Mouse (Mus musculus) forebrain, embryonic 16.5 days (tissue): ENCODE measurements around the gene Naaladl2. TPM values are rescaled to one million over a fixed set of nuclear protein-coding genes. Genes with fewer than 3 reads are reported as not detected.

Experiments used
- ATAC-seq: fragments of 200-750 bp; cut with Nextera tagmentation; 2 replicates; pipeline ENCODE4 v1.8.0; 2017; ENCODE audit warnings: mild to moderate bottlenecking, moderate library complexity
- H3K27ac ChIP-seq: fragments of 300-500 bp; sonication (generic); 2 replicates; pipeline ENCODE4 v1.5.1; 2014; ENCODE audit warnings: low read length, control low read depth
- H3K27me3 ChIP-seq: fragments of 300-500 bp; sonication (generic); replicated peaks from 2 replicates; pipeline ENCODE4 v1.6.1; 2014; ENCODE audit warnings: low read length; ENCODE audit not compliant: control insufficient read depth, insufficient read depth
- H3K36me3 ChIP-seq: fragments of 300-500 bp; sonication (generic); 2 replicates; pipeline ENCODE4 v1.6.1; 2014; ENCODE audit not compliant: control insufficient read depth, insufficient read depth
- H3K4me1 ChIP-seq: fragments of 300-500 bp; sonication (generic); replicated peaks from 2 replicates; pipeline ENCODE4 v1.6.1; 2014; ENCODE audit warnings: low read length; ENCODE audit not compliant: control insufficient read depth, insufficient read depth
- H3K4me2 ChIP-seq: fragments of 300-500 bp; sonication (generic); 2 replicates; pipeline ENCODE4 v1.6.1; 2014; ENCODE audit warnings: mild to moderate bottlenecking, low read length, control low read depth
- H3K4me3 ChIP-seq: fragments of 300-500 bp; sonication (generic); replicated peaks from 2 replicates; pipeline ENCODE4 v1.5.1; 2014; ENCODE audit warnings: mild to moderate bottlenecking, low read length, control low read depth
- H3K9ac ChIP-seq: fragments of 300-500 bp; sonication (generic); replicated peaks from 2 replicates; pipeline ENCODE4 v1.6.1; 2014; ENCODE audit warnings: low read depth, low read length, control low read depth
- H3K9me3 ChIP-seq: fragments of 300-500 bp; sonication (generic); 2 replicates; pipeline ENCODE4 v1.6.1; 2016; ENCODE audit warnings: low read length; ENCODE audit not compliant: control insufficient read depth
- WGBS: fragments of 180-500 bp; shearing (Covaris S2); extraction: QIAGEN DNeasy Blood & Tissue Kit; methylation state at CpG from one replicate; pipeline ENCODE4 v1.1.7; 2014; 5-methylcytosine and 5-hydroxymethylcytosine counted together
- polyA plus RNA-seq: library from polyadenylated mRNA; unstranded; fragments of >200 nt; fragmentation: Nextera tagmentation; extraction: Ambion mirVana; gene quantifications from 2 replicates; pipeline ENCODE4 v1.2.1, GENCODE M21; 2015

Naaladl2 gene
- polyA plus RNA-seq, 1 experiment from 2014 or later: 0.10 TPM

DNA sequence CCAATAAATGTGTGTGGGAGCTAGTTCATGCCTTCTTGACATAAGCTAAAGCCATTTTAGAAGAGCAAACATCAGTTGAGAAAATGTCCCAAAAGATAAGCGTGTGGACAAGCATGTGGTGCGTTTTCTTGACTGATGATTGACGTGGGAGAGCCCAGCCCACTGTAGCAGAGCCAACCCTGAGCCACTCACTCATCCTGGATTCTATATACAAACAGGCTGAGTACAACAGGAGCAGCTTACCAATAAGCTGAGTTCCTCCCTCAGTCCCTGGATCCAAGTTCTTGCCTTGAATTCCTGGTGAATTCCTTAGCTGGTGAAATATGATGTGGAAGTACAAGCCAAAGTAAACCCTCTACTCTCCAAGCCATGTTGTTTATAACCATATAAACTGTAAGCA lies 395.0 kb downstream of the Naaladl2 start:
- 83% methylated on average over 3 of the region's 3 CpGs for WGBS
- H3K9ac ChIP-seq: no peak overlapping the region
- ATAC-seq: no peak
- H3K4me2 ChIP-seq: no peak overlapping the region
- H3K27ac ChIP-seq: no peak overlapping the region
- H3K36me3 ChIP-seq: no peaks in the 10 kb centered on the region
- H3K4me1 ChIP-seq: no peaks in the 10 kb centered on the region
- H3K9me3 ChIP-seq: no peaks in the 10 kb centered on the region
- H3K27me3 ChIP-seq: no peaks in the 10 kb centered on the region
- H3K4me3 ChIP-seq: no peak overlapping the region

DNA sequence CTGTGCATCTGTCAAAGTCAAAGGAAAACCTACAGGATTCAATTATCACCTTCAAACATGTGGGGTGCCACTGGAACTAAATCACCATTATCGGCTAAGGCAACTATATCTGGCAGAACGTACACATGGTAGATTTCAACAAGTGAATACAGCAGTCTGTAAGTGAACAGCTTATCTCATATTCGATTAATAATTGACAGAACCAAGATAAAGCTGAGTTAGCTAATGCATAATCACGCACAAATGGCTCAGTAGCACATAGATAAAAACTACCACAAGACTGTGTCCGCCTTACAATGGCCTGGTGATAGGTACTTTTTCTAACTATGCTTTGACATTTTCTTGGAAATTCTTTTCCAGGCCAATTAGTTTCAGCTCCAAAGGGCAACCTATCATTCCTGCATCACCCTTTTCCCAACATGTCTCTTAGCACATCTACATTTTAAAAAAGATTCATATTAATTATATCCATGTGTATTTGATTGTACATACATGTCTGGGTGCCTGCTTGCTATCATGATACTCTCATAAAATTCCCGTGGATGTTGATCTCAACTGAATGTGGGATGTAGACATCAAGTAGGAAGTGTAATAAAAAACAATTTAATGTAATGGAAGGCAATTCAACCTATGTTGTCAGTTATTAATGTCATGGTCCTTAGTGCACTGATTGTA lies 396.7 kb downstream of the Naaladl2 start:
- no peaks in the 10 kb centered on the region for H3K36me3 ChIP-seq
- WGBS: 88% methylated on average over 6 of the region's 6 CpGs
- no peak overlapping the region for H3K4me3 ChIP-seq
- H3K4me2 ChIP-seq: no peak overlapping the region
- H3K27ac ChIP-seq: no peak overlapping the region
- no peaks in the 10 kb centered on the region for H3K9me3 ChIP-seq
- H3K9ac ChIP-seq: no peak overlapping the region
- no peaks in the 10 kb centered on the region for H3K27me3 ChIP-seq
- no peak for ATAC-seq
- H3K4me1 ChIP-seq: no peaks in the 10 kb centered on the region

DNA sequence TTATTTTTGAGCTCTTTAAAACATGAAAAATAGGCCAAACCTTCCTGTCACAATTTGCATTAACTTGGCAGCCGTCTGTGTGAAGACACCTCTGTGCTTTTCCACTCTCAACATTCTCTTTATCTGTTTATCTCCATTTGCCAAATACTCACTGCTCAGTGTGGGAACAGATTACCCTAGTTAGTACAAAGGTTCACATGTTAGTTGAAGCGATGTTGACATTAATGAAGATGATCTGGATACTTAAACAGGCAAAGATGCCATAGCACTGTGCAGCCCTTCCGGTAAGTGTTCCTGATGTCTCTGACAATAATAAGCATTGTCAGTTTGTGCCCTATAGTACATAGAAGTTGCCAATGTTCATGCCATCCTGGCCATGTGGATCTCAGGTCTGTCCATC lies 400.1 kb downstream of the Naaladl2 start:
- no peak overlapping the region for H3K9ac ChIP-seq
- no peak overlapping the region for H3K4me2 ChIP-seq
- 81% methylated on average over 3 of the region's 3 CpGs for WGBS
- no peaks in the 10 kb centered on the region for H3K9me3 ChIP-seq
- ATAC-seq: no peak
- no peaks in the 10 kb centered on the region for H3K27me3 ChIP-seq
- H3K4me1 ChIP-seq: no peaks in the 10 kb centered on the region
- no peak overlapping the region for H3K4me3 ChIP-seq
- no peak overlapping the region for H3K27ac ChIP-seq
- H3K36me3 ChIP-seq: no peaks in the 10 kb centered on the region

DNA sequence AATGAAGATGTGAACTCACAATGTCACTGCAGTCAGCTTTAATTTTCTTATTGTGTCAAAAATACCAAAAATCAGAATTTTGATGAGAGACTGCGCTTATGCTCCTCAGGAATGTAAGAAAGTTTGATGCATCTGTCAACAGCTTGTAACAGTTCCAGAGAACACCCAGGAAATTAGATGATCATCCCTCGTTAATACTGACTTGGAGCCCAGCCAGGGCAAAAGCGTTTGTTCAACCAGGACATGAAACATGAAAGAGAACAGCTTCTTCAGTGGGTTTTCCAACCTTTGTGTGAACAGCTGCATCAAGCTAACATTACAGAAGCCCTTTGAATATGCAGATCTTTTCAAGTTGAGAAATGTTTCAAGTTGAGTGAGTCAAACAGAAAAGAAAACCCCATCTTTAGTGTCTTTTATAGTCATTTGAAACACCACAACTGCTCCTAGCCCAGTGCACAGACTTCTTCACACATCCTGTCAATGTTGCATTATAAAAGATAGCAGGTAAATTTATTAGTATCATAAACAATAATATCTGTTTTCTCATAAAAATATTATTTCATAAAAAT lies 424.8 kb downstream of the Naaladl2 start:
- Histone ChIP-seq H3K4me2 (no peak overlapping the region), H3K9ac (no peak overlapping the region), H3K4me3 (no peak overlapping the region), H3K36me3 (no peaks in the 10 kb centered on the region), H3K9me3 (no peaks in the 10 kb centered on the region), H3K4me1 (no peaks in the 10 kb centered on the region), H3K27ac (no peak overlapping the region), H3K27me3 (no peaks in the 10 kb centered on the region)
- WGBS: 24% methylated on average over 3 of the region's 3 CpGs
- ATAC-seq: peak; percentile 43; the same call in 1 of the 2 replicates

DNA sequence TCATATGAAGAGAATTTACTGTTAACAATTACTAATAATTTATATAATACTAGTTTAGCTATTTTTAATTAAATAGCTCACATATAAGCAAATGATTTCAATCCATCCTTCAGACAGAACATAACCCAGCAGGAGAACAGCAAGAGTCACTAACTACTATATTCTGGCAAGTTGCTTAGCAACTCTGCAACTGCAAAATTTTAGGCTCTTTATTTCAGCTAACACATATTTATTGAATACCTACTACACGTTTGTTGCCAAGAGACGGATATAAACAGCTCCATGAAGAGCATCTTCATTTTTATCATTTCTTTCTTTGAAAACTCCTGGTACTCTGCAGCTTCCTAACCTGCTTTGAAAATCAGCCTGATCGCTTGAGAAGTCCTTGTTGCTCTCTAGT lies 429.3 kb downstream of the Naaladl2 start:
- no peak overlapping the region for H3K9ac ChIP-seq
- no peak overlapping the region for H3K4me2 ChIP-seq
- H3K27ac ChIP-seq: no peak overlapping the region
- no peaks in the 10 kb centered on the region for H3K36me3 ChIP-seq
- WGBS: 68% methylated on average over 3 of the region's 3 CpGs
- no peak overlapping the region for H3K4me3 ChIP-seq
- H3K4me1 ChIP-seq: no peaks in the 10 kb centered on the region
- H3K27me3 ChIP-seq: no peaks in the 10 kb centered on the region
- H3K9me3 ChIP-seq: no peaks in the 10 kb centered on the region
- ATAC-seq: peak; percentile 45; the same call in 1 of the 2 replicates

DNA sequence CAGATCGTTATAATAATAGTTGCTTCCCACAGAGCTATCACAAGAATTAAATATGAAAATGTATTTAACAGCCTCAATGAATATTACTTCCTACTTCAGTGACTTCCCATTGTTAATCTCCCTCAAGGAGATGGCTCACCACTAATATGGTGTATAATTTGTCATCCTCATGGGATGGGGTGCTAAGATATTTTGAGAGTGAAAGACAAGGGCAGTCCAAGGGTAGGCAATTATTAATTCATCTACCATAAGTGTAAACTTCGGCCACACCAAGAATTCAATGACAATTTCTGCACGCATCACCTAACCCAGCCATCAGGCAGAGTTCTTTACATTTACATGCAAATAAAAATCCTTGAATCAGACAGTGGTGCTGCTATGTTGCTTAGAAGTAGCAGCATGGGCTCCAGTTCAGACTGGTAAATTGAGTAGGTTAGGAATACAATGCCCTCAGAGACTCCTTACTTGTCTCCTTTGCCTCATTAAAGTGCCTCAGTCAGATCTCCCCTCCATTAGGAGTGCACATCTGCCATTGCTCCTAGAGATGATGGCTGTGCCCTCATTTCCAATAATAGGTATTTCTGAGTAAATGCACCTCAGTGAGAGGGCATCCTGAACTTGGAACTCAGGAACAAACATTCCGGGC lies 438.2 kb downstream of the Naaladl2 start:
- Histone ChIP-seq H3K27me3 (no peaks in the 10 kb centered on the region), H3K4me2 (no peak overlapping the region), H3K9me3 (no peaks in the 10 kb centered on the region), H3K27ac (no peak overlapping the region), H3K9ac (no peak overlapping the region), H3K4me3 (no peak overlapping the region), H3K36me3 (no peaks in the 10 kb centered on the region), H3K4me1 (no peaks in the 10 kb centered on the region)
- WGBS: 63% methylated on average over 4 of the region's 4 CpGs
- ATAC-seq: no peak

DNA sequence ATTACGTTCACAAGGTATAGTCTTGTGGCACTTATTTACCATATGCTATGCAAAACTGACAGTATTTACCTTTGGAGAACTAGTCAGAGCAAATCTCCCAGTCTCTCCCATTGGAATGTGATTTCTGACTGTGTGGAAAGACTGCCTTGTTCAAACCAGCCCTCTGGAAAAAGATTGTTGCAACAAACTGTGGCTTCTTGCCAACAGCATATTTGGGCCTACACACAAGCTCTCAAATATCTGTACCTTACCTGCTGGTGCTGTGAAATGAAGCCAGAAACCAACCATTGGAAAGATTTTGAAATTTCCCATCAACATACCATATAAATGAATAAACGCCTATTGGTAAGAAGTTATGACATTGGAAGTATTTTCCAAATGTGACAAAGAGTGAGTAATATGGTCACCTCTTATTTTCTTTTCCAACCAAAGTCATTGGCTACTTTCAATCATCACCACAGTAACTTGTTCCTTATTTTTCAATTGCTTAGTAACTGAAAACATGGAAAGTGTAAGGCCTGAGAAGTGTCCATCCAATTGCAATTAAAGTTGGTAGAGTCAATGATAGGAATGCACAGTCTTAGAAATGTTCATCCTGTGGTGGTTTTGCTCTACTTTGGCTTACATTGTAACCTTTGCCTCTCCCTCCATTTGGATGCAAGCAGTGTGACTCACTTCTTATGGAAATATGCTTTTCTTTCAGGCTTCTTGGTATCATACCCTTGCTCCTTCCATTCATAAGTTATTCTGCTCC lies 453.7 kb downstream of the Naaladl2 start:
- Histone ChIP-seq H3K9me3 (no peaks in the 10 kb centered on the region), H3K9ac (no peak overlapping the region), H3K36me3 (no peaks in the 10 kb centered on the region), H3K4me2 (no peak overlapping the region), H3K4me3 (no peak overlapping the region), H3K27me3 (no peaks in the 10 kb centered on the region), H3K27ac (no peak overlapping the region), H3K4me1 (no peaks in the 10 kb centered on the region)
- ATAC-seq: no peak
- WGBS: 90% methylated on average over 2 of the region's 2 CpGs

DNA sequence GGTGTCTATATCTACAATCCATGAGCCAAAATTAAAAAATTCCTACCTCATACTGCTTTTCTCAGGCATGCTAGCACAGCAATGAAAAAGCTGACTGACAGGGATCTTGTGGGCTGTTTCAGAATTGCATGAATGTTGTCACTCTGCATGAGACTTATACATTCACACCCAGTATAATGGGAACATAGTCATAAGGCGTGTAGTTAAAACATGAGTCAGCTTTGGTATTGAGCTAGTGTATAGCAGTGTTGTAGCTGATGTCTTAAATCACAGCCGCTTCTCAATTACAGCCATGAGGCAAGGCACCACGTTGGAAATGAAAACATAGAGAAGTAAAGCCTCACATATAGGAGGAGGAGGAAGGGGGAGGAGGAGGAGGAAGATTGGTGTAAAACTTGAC lies 473.6 kb downstream of the Naaladl2 start:
- H3K36me3 ChIP-seq: no peaks in the 10 kb centered on the region
- no peaks in the 10 kb centered on the region for H3K9me3 ChIP-seq
- no peak for ATAC-seq
- H3K27ac ChIP-seq: no peak overlapping the region
- no peaks in the 10 kb centered on the region for H3K4me1 ChIP-seq
- H3K4me3 ChIP-seq: no peak overlapping the region
- no peak overlapping the region for H3K4me2 ChIP-seq
- H3K27me3 ChIP-seq: no peaks in the 10 kb centered on the region
- 71% methylated on average over 3 of the region's 3 CpGs for WGBS
- no peak overlapping the region for H3K9ac ChIP-seq
